Mouse (Mus musculus) intestine, embryonic 14.5 days (tissue): Measurements from ENCODE around the gene Ank. TPM values are rescaled to one million over a fixed set of nuclear protein-coding genes. Genes with fewer than 3 reads are reported as not detected.

ENCODE experiments used
- ATAC-seq: fragments of 200-750 bp; cut with Nextera tagmentation; replicated peaks from 2 replicates; pipeline ENCODE4 v1.8.0; 2017; ENCODE audit warnings: low read depth, moderate number of reproducible peaks, moderate TSS enrichment, moderate library complexity; ENCODE audit not compliant: low FRiP score, low TSS enrichment
- DNase-seq: peaks from one replicate; pipeline ENCODE4 v3.0.0-alpha.2; 2018; ENCODE audit warnings: low spot score
- H3K27ac ChIP-seq: fragments of 300-500 bp; sonication (generic); 2 replicates; pipeline ENCODE4 v1.5.1; 2014; ENCODE audit warnings: low read depth, mild to moderate bottlenecking, control low read depth
- H3K27me3 ChIP-seq: fragments of 300-500 bp; sonication (generic); replicated peaks from 2 replicates; pipeline ENCODE4 v1.6.1; 2014; ENCODE audit warnings: low read length, control low read depth; ENCODE audit not compliant: control insufficient read depth, insufficient read depth
- H3K36me3 ChIP-seq: fragments of 300-500 bp; sonication (generic); 2 replicates; pipeline ENCODE4 v1.6.1; 2014; ENCODE audit warnings: low read length, control low read depth; ENCODE audit not compliant: control insufficient read depth, insufficient read depth
- H3K4me1 ChIP-seq: fragments of 300-500 bp; sonication (generic); replicated peaks from 2 replicates; pipeline ENCODE4 v1.6.1; 2014; ENCODE audit warnings: low read length, control low read depth, mixed read lengths; ENCODE audit not compliant: control insufficient read depth, insufficient read depth
- H3K4me2 ChIP-seq: fragments of 300-500 bp; sonication (generic); 2 replicates; pipeline ENCODE4 v1.6.1; 2014; ENCODE audit warnings: low read length
- H3K4me3 ChIP-seq: fragments of 300-500 bp; sonication (generic); 2 replicates; pipeline ENCODE4 v1.5.1; 2014; ENCODE audit warnings: low read depth, low read length, control low read depth, mixed read lengths
- H3K9ac ChIP-seq: fragments of 300-500 bp; sonication (generic); 2 replicates; pipeline ENCODE4 v1.6.1; 2014; ENCODE audit warnings: mild to moderate bottlenecking, low read length
- H3K9me3 ChIP-seq: fragments of 300-500 bp; sonication (generic); 2 replicates; pipeline ENCODE4 v1.6.1; 2016; ENCODE audit warnings: low read length, control low read depth; ENCODE audit not compliant: control insufficient read depth
- WGBS: fragments of 180-500 bp; shearing (Covaris S2); extraction: QIAGEN DNeasy Blood & Tissue Kit; methylation state at CpG from one replicate; pipeline ENCODE4 v1.1.7; 2014; 5-methylcytosine and 5-hydroxymethylcytosine counted together
- polyA plus RNA-seq: library from polyadenylated mRNA; unstranded; fragments of >200 nt; fragmentation: Nextera tagmentation; extraction: Ambion mirVana; gene quantifications from 2 replicates; pipeline ENCODE4 v1.2.1, GENCODE M21; 2014

The Ank gene
- polyA plus RNA-seq, 1 experiment from 2014 or later: 16.5 TPM

GRCm38 (mm10) chr15:27596463-27597140, 130.1 kb downstream of the Ank start:
- ATAC-seq (no peak), DNase-seq (no peak)
- H3K4me2 ChIP-seq: no peak overlapping the region
- no peaks in the 10 kb centered on the region for H3K9me3 ChIP-seq
- H3K9ac ChIP-seq: no peak overlapping the region
- H3K4me1 ChIP-seq: 0 out of 2 replicates have a peak, but pooled peaks cover 2% of the 10 kb centered on the region
- H3K36me3 ChIP-seq: peaks cover 51% of the 10 kb centered on the region
- no peak overlapping the region for H3K4me3 ChIP-seq
- WGBS: 73% methylated on average over 3 of the region's 3 CpGs
- H3K27me3 ChIP-seq: no peaks in the 10 kb centered on the region
- no peak overlapping the region for H3K27ac ChIP-seq

GRCm38 (mm10) chr15:27597516-27597915, 131.0 kb downstream of the Ank start:
- no peak for ATAC-seq
- Histone ChIP-seq H3K4me1 (0 out of 2 replicates have a peak, but pooled peaks cover 2% of the 10 kb centered on the region), H3K9ac (no peak overlapping the region), H3K4me3 (no peak overlapping the region), H3K27ac (no peak overlapping the region), H3K36me3 (peaks cover 50% of the 10 kb centered on the region), H3K4me2 (no peak overlapping the region), H3K27me3 (no peaks in the 10 kb centered on the region), H3K9me3 (no peaks in the 10 kb centered on the region)
- no peak for DNase-seq
- WGBS: 82% methylated on average over 4 of the region's 4 CpGs

- ATAC-seq (no peak), DNase-seq (no peak)
- Histone ChIP-seq H3K4me3 (no peak overlapping the region), H3K4me1 (0 out of 2 replicates have a peak, but pooled peaks cover 2% of the 10 kb centered on the region), H3K9ac (no peak overlapping the region), H3K9me3 (no peaks in the 10 kb centered on the region), H3K27ac (no peak overlapping the region), H3K36me3 (peaks cover 51% of the 10 kb centered on the region), H3K4me2 (no peak overlapping the region), H3K27me3 (no peaks in the 10 kb centered on the region)
- WGBS: 89% methylated on average over 13 of the region's 13 CpGs
These were observed 132.4 kb downstream of the Ank start for GRCm38 (mm10) chr15:27598786-27599385.

- H3K4me3 ChIP-seq: no peak overlapping the region
- DNase-seq (no peak), ATAC-seq (no peak)
- 0 out of 2 replicates have a peak, but pooled peaks cover under 1% of the 10 kb centered on the region for H3K4me1 ChIP-seq
- no peak overlapping the region for H3K27ac ChIP-seq
- no peaks in the 10 kb centered on the region for H3K27me3 ChIP-seq
- no peak overlapping the region for H3K4me2 ChIP-seq
- no peak overlapping the region for H3K9ac ChIP-seq
- H3K36me3 ChIP-seq: peaks cover 52% of the 10 kb centered on the region
- H3K9me3 ChIP-seq: no peaks in the 10 kb centered on the region
- 92% methylated on average over 5 of the region's 5 CpGs for WGBS
These were observed 134.0 kb downstream of the Ank start for GRCm38 (mm10) chr15:27600524-27600923.

- Histone ChIP-seq H3K27ac (no peak overlapping the region), H3K36me3 (peaks cover 64% of the 10 kb centered on the region), H3K9me3 (no peaks in the 10 kb centered on the region), H3K27me3 (no peaks in the 10 kb centered on the region), H3K4me3 (no peak overlapping the region), H3K4me2 (no peak overlapping the region), H3K4me1 (peaks cover 7% of the 10 kb centered on the region), H3K9ac (no peak overlapping the region)
- DNase-seq (no peak), ATAC-seq (no peak)
- WGBS: 83% methylated on average over 3 of the region's 3 CpGs
These were observed 138.1 kb downstream of the Ank start for GRCm38 (mm10) chr15:27604558-27604957.

GRCm38 (mm10) chr15:27605252-27605651, 138.8 kb downstream of the Ank start:
- Histone ChIP-seq H3K9ac (no peak overlapping the region), H3K27me3 (no peaks in the 10 kb centered on the region), H3K27ac (no peak overlapping the region), H3K4me1 (peaks cover 8% of the 10 kb centered on the region), H3K4me2 (no peak overlapping the region), H3K36me3 (peaks cover 62% of the 10 kb centered on the region), H3K4me3 (no peak overlapping the region), H3K9me3 (no peaks in the 10 kb centered on the region)
- ATAC-seq (no peak), DNase-seq (no peak)
- 79% methylated on average over 3 of the region's 3 CpGs for WGBS

- WGBS: 57% methylated on average over 4 of the region's 4 CpGs
- no peak overlapping the region for H3K4me3 ChIP-seq
- ATAC-seq (no peak), DNase-seq (no peak)
- no peak overlapping the region for H3K27ac ChIP-seq
- peaks cover 51% of the 10 kb centered on the region for H3K36me3 ChIP-seq
- no peaks in the 10 kb centered on the region for H3K27me3 ChIP-seq
- H3K4me1 ChIP-seq: peaks cover 8% of the 10 kb centered on the region
- H3K9me3 ChIP-seq: no peaks in the 10 kb centered on the region
- no peak overlapping the region for H3K4me2 ChIP-seq
- H3K9ac ChIP-seq: no peak overlapping the region
These were observed 143.1 kb downstream of the Ank start for GRCm38 (mm10) chr15:27609554-27609953.

- no peak overlapping the region for H3K4me2 ChIP-seq
- ATAC-seq: peak; percentile 53; the same call in 1 of the 2 replicates
- no peak overlapping the region for H3K27ac ChIP-seq
- H3K9ac ChIP-seq: no peak overlapping the region
- peaks cover 44% of the 10 kb centered on the region for H3K36me3 ChIP-seq
- H3K9me3 ChIP-seq: no peaks in the 10 kb centered on the region
- DNase-seq: peak; percentile 75
- H3K27me3 ChIP-seq: no peaks in the 10 kb centered on the region
- peaks cover 8% of the 10 kb centered on the region for H3K4me1 ChIP-seq
- WGBS: 56% methylated on average over 6 of the region's 6 CpGs
- no peak overlapping the region for H3K4me3 ChIP-seq
These were observed 146.2 kb downstream of the Ank start for GRCm38 (mm10) chr15:27612533-27613221.
